8 mouse cellular contexts compared by ENCODE assay signal in the genomic region with DNA sequence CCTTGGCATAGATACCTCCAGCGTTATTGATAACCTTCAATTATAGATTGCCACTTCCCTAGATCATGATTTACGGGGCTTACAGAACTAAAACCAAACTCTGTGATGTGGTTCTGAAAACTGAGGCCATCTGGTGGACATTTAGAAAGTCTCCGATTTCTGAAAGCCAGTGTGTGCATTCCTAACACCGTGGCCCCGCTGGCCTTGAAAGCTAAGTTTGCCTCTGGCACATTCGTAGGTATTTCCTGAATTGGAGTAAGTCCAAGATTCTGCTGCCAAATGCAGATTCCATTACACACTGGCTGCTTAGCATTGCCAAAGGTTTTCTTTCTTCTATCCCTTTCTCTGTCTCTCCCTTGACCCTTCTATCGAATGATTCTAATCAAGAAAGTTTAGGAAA. TPM values are rescaled to one million over a fixed set of nuclear protein-coding genes. Genes with fewer than 3 reads are reported as not detected.
DNase-seq lines count a peak whose midpoint lies in the region; ATAC-seq and TF ChIP-seq lines count a peak whose summit lies in the region.

No protein-coding gene starts in this region.

- no peaks in the 10 kb centered on the region for H3K36me3 ChIP-seq in ES-Bruce4 (ENCODE audit: control insufficient read depth, insufficient read depth, low read length, poor library complexity, severe bottlenecking)
- H3K36me3 ChIP-seq in kidney, embryonic 16.5 days (ENCODE audit: insufficient read depth, low read length): no peaks in the 10 kb centered on the region

- H3K27ac ChIP-seq in ES-Bruce4 (ENCODE audit: insufficient read depth, low read length): no peak overlapping the region
- peak overlapping the region; percentile 49; the same call in 1 of the 2 replicates for H3K27ac ChIP-seq in kidney, embryonic 16.5 days (ENCODE audit: low read length)

- 0 out of 2 replicates have a peak overlapping the region, but pooled peaks have one; percentile 3 for H3K4me2 ChIP-seq in kidney, embryonic 16.5 days (replicated peaks; ENCODE audit: low read depth, low read length)

- WGBS in kidney, embryonic 16.5 days: 20% methylated on average over 7 of the region's 7 CpGs

- H3K4me1 ChIP-seq in ES-Bruce4 (ENCODE audit: control insufficient read depth, insufficient read depth, low read length): no peaks in the 10 kb centered on the region
- H3K4me1 ChIP-seq in kidney, embryonic 16.5 days (ENCODE audit: insufficient read depth, low read length): peaks cover 5% of the 10 kb centered on the region; the same call in 1 of the 2 replicates

- TF ChIP-seq CTCF in ES-Bruce4 (IDR thresholded peaks at IDR 0.05; ENCODE audit: low read depth, low read length): peak; percentile 4

- TF ChIP-seq EP300 in ES-Bruce4 (IDR thresholded peaks at IDR 0.05; ENCODE audit: insufficient read depth, low read depth, low read length): no peak

- H3K27me3 ChIP-seq in ES-Bruce4 (ENCODE audit: control insufficient read depth, insufficient read depth, low read length, poor library complexity, severe bottlenecking): no peaks in the 10 kb centered on the region
- H3K27me3 ChIP-seq in kidney, embryonic 16.5 days (ENCODE audit: insufficient read depth, low read length): no peaks in the 10 kb centered on the region

- no peak for TF ChIP-seq POLR2A in ES-Bruce4 (IDR thresholded peaks at IDR 0.05; ENCODE audit: insufficient read depth, low read length)

- no peak overlapping the region for H3K4me3 ChIP-seq in ES-Bruce4 (ENCODE audit: low read depth, low read length)
- no peak overlapping the region for H3K4me3 ChIP-seq in kidney, embryonic 16.5 days (ENCODE audit: low read length)

- ATAC-seq in kidney, embryonic 16.5 days (ENCODE audit: low FRiP score, low TSS enrichment): peak; percentile 68

- DNase-seq in cerebellum, adult 11-12 months: peak; percentile 6
- DNase-seq in cerebellum, postnatal 4 days (ENCODE audit: low spot score in 2 of 2): no peak
- DNase-seq in cerebellum, postnatal 25 days: peak; percentile 9 to 36
- DNase-seq in heart, adult 18-20 months: peak; percentile 70 to 81
- DNase-seq in mesoderm, embryonic 11.5 days (ENCODE audit: low read depth, low spot score): peak; percentile 59
- DNase-seq in layer of hippocampus, adult 9-10 months (ENCODE audit: low spot score): no peak

- no peaks in the 10 kb centered on the region for H3K9me3 ChIP-seq in ES-Bruce4 (replicated peaks; ENCODE audit: control insufficient read depth, insufficient read depth, low read length, poor library complexity, severe bottlenecking)
- no peaks in the 10 kb centered on the region for H3K9me3 ChIP-seq in kidney, embryonic 16.5 days (ENCODE audit: low read length)

- H3K9ac ChIP-seq in ES-Bruce4 (ENCODE audit: low read depth, poor library complexity, severe bottlenecking): no peak overlapping the region
- H3K9ac ChIP-seq in kidney, embryonic 16.5 days (replicated peaks; ENCODE audit: low read length): no peak overlapping the region

RNA-seq across cellular contexts. Expression of gene Tmpo, which starts 55.7 kb away (rescaled TPM):
- polyA plus RNA-seq in ES-Bruce4 (2011; ENCODE audit: insufficient read depth, insufficient read length, low read depth, missing spikeins): 259 and 265 TPM in 2 replicates
- total RNA-seq in heart, adult 18-20 months (2021): 10 to 100 TPM; 34.0 to 42.4 TPM
- 191 and 202 TPM in 2 replicates for polyA plus RNA-seq in kidney, embryonic 16.5 days (2015; fragmentation: Nextera tagmentation; extraction: Ambion mirVana)

Comparison
In these comparisons a context has a peak if more than half of its experiments do, and no peak if none do; other contexts are left out.
1. DNase-seq: peak in cerebellum, adult 11-12 months (single experiment), cerebellum, postnatal 25 days (2 of 2), heart, adult 18-20 months (2 of 2) and mesoderm, embryonic 11.5 days (single experiment); none in cerebellum, postnatal 4 days (0 of 2) and layer of hippocampus, adult 9-10 months (single experiment).